Mouse (Mus musculus): ENCODE measurements around the gene Trpm3.

GRCm38 (mm10) chr19:22635635-22636034 lies 496.8 kb downstream of the Trpm3 start:
- TF ChIP-seq CTCF (IDR thresholded peaks at IDR 0.05; ENCODE audit: borderline replicate concordance, control insufficient read depth, extremely low read depth, insufficient read depth, low read length, poor library complexity), result no peak
- no peak for TF ChIP-seq POLR2A (IDR thresholded peaks at IDR 0.05; ENCODE audit: control insufficient read depth, extremely low read depth, insufficient read depth, low read length, poor library complexity)
